Mouse (Mus musculus): ENCODE measurements around the gene Hsp90aa1.
A peak's percentile ranks its signal among the peaks of the same experiment; 100 is the strongest.
"Not testable (repeated sequence)": the region's sequence is repeated elsewhere in the genome, so short reads cannot be mapped to it uniquely, and the experiment has no call there.

The Hsp90aa1 gene

GRCm38 (mm10) chr12:110698523-110699170, 3.9 kb downstream of the Hsp90aa1 start:
- DNase-seq (ENCODE audit: low spot score): no peak

DNA sequence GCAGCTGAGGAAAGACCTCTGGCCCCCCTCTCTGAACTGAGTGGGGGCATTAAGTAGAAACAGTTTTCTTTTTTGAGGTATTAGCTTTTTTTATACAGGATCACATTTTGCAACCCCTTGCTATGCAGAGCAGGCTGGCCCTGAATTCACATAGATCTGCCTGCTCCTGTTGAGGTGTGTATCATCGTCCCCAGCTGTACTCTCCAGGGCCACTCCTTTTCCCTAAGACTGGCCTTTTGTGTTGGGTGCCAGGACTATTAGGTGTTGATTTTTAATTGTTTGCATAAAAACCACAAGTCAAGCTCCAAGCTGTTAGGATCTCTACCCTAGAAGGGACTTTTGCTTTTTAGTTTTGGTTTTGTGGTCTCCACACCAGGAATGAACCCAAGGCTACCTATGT, 4.4 kb downstream of the Hsp90aa1 start:
- no peak for DNase-seq (ENCODE audit: low spot score)

DNA sequence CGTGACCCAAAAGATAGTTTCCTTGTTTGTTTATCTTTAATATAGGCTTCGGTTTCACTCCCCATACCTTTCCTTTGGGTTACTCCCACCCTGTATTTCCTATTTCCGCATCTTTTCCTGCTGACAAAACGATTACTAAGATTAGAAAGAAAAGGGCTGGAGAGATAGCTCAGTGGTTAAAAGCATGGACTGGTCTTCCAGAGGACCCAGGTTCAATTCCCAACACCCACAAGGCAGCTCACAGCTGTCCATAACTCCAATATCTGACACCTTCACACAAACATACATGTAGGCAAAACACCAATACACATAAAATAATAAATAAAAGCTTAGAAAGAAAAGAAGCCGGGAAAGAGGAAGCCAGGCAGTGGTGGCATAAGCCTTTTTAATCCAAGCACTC, 5.1 kb downstream of the Hsp90aa1 start:
- DNase-seq (ENCODE audit: low spot score): no peak

- no peak for DNase-seq (ENCODE audit: low spot score)
These were observed 5.5 kb downstream of the Hsp90aa1 start for GRCm38 (mm10) chr12:110696975-110697400.

GRCm38 (mm10) chr12:110696173-110696974, 6.2 kb downstream of the Hsp90aa1 start:
- peak; percentile 100 for DNase-seq (ENCODE audit: low spot score)

DNA sequence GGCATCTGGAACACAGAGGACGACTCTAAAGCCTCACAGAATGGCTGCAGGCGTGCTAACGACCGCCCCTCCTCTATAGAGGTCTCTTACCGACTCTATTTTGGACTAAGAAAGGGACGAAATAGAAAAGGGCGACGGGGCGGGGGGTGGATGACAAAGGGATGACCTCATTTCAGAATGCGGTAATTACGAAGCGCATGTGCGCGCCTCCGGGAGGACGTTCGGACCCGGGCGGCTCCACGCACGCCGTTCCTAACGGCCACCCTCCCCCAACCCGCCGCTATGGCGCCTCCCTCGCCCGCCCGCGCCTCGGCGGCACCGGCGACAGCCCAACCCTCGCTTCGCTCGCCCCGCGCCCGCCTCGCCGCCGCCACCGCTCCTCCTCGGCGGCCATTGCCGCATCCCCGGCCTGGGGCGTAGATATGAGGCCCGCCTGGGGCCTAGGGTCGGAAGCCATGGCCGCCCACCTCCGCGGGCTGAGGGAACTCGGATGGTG, 6.8 kb downstream of the Hsp90aa1 start:
- no peak for DNase-seq (ENCODE audit: low spot score)

DNA sequence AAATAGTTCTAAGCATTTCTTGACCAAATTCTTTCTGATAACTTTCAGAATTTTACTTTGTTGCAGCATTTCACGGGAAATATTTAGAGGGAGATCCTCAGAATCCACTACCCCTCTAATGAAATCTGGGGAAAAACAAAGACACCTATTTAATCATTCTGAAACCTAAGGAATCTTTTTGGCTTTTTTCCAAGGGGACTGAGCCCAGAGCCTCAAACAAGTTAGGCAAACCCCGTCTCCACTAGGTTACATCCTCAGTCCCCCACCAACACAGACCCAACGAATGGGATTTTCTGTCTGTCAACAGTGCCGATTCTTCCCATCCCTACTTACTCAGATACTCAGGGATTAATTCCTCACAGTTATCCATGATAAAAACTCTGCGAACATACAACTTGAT, 9.2 kb downstream of the Hsp90aa1 start:
- not testable (repeated sequence) for DNase-seq (ENCODE audit: low spot score)

DNA sequence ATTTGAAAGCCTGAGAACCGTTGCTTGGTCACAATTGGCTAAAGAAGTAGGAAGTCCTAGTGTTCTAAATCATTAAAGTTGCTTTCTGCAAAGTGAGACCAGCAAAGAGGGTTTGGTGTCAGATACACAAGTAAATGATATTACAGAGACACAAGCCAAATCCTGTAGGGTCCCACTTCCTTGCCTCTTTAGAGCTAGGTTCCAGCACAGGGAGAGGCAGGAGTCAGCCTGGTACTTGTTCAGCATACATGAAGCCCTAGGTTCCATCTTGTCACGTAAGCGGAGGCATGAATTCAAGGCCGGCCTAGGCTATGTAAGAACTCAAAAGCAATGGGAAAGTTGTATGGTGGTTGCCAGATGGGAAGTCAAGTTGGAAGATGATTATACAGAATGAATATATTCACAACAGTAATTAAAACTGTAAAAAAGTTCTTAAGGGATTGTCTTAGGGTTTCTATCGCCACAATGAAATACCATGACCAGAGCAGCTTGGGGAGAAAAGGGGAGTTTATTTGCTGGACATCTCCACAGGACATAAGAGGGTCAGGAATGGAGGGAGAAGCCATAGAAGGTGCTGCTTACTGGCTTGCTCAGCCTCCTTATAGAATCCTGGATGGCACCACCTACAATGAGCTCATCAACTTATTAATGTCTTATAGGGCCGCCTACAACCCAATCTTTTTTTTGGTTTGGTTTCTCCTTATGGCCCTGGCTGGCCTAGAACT, 12.4 kb downstream of the Hsp90aa1 start:
- DNase-seq (ENCODE audit: low spot score): no peak

GRCm38 (mm10) chr12:110688921-110689320, 13.6 kb downstream of the Hsp90aa1 start:
- not testable (repeated sequence) for DNase-seq (ENCODE audit: low spot score)

DNA sequence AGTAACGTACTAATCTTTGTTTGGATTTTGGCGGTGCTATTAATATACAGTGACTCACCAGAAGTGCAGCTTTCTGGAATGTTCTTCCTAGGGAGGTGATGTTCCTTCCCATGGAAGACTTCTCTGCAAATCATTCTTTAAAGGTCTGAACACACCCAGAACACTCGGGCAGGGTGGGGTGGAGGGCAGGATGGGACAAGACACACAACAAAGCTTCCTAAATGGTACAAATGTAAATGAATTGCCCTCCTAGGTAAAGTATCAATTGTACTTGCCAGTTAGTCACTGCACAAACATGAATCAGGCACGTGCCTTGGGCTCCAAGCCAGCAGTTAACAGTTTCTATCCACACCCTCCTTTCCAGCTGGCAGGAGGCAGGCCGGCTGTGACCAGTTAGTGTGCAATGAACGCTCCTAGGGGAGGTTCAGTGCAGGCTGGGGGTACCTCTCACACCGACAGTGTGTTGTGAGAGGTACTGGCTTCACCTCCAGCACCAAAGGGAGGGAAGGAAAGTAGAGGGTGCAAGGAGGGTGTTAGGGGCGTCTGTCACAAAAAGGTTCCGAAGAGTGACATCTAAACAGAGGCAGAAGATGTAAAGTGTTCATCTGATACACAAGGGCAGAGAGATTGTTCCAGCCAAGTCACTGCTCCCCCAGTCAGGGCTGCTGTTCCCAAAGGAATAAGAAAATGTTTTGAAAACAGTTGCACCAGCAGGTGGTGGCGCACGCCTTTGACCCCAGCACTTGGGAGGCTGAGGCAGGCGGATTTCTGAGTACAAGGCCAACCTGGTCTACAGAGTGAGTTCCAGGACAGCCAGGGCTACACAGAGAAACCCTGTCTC, 14.4 kb downstream of the Hsp90aa1 start:
- DNase-seq (ENCODE audit: low spot score): no peak

- DNase-seq (ENCODE audit: low spot score): no peak
These were observed 18.9 kb downstream of the Hsp90aa1 start for GRCm38 (mm10) chr12:110683580-110683979.

GRCm38 (mm10) chr12:110682561-110683299, 19.8 kb downstream of the Hsp90aa1 start, which contains the start of gene 1700001K19Rik:
1700001K19Rik (minus strand) TSS chr12:110682619.
- no peak for DNase-seq (ENCODE audit: low spot score)

DNA sequence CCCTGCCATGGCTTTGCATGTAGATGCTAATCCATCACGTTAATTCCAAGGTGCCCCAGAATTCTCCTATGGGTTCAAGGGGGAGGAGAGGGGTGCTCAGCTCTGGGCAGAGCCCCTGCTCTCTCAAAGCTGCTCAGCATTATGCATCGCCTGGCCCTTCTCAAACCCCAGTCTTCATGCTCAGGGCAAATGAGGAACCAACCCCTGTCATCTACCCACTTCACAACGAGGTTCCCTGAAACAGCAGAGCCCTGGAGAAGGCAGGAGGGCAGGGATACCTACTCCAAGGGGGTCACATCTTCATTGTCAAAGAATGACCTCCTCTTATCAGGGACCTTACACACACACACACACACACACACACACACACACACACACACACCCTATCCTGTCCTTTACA, 20.6 kb downstream of the Hsp90aa1 start:
- no peak for DNase-seq (ENCODE audit: low spot score)

DNA sequence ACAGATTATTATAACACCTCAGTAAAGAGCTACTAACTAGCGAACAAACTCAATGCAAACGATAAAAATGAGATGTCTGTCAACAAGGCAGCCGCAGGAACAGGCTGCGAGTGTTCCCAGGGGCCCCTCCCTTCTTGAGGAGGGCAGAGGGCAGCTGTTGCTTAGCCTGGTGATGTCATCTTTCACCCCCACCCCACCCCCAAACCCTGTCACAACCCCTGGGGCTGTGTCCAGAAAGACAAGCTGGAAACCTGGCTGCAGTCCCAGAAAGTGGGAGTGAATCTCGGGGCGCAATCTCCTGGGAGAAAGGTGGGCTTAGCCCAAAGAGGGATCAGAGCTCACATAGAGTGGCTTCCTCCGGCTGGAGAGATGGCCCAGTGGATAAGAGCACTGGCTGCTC, 21.3 kb downstream of the Hsp90aa1 start:
- no peak for DNase-seq (ENCODE audit: low spot score)

DNA sequence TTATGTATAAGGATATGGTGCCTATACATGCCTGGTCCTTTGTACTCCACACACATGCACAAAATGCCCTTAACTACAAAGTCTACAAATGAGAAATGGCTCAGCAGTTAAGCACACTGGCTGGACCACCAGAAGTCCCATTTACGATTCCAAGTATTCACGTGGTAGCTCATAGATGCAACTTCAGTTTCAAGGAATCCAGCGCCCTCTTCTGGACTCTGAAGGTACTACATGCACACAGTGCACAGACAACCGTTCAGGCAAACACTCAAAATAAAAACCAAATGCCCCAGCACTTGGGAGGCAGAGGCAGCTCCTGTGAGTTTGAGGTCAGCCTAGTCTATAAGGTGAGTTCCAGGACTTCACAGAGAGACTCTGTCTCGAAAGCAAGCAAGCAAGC, 28.3 kb downstream of the Hsp90aa1 start:
- no peak for DNase-seq (ENCODE audit: low spot score)

GRCm38 (mm10) chr12:110667466-110668077, 35.0 kb downstream of the Hsp90aa1 start:
- no peak for DNase-seq (ENCODE audit: low spot score)

- DNase-seq (ENCODE audit: low spot score): no peak
These were observed 40.8 kb downstream of the Hsp90aa1 start for GRCm38 (mm10) chr12:110661746-110662145.

GRCm38 (mm10) chr12:110651464-110651863, 51.1 kb downstream of the Hsp90aa1 start:
- no peak for DNase-seq (ENCODE audit: low spot score)

GRCm38 (mm10) chr12:110650241-110650641, 52.3 kb downstream of the Hsp90aa1 start:
- DNase-seq (ENCODE audit: low spot score): no peak

All from spleen, adult 12 weeks (tissue).